Mouse (Mus musculus) layer of hippocampus, adult 11-12 months (tissue): ENCODE measurements around the gene Wwox.

Source experiments
- DNase-seq: peaks from one replicate; pipeline ENCODE4 v3.0.0; 2022; ENCODE audit warnings: low spot score

Gene Wwox

DNA sequence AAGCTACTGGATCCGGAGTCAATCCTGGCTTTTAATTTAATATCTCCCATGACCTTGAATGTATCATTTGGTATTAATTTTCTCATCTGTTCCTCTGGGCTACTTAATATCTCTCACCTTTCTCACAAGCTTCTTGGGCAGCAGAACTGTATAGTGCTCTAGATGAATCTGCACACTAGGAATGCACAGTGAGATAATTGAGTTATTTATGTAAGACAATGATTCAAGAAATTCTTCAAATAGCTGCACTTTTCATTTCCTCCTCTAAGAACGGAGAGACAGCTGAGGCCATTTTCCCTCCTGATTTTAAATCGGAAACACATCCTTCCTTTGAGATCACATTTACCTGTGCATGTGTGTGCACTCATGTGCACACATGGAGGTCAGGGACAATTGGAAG is 669.9 kb downstream of the Wwox start:
- no peak for DNase-seq

DNA sequence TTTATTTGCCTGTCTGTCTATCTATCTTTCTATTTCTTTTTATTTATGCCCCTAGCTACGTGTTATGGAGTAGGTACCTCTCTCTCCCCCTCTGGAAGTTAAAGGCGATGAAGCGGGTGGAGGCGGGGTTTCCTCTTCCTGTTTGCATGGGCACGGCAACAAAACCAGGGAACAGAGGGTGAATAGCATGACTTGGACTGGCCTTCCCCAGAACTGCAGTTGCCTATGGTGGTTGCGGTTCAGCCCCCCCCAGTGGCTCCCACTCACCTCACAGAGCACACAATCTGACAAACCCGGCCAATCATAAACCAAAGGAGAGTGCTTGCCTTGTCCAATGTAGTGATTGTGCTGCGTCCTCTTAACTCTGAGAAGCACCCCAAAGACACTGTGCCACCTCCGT is 671.0 kb downstream of the Wwox start:
- no peak for DNase-seq

DNA sequence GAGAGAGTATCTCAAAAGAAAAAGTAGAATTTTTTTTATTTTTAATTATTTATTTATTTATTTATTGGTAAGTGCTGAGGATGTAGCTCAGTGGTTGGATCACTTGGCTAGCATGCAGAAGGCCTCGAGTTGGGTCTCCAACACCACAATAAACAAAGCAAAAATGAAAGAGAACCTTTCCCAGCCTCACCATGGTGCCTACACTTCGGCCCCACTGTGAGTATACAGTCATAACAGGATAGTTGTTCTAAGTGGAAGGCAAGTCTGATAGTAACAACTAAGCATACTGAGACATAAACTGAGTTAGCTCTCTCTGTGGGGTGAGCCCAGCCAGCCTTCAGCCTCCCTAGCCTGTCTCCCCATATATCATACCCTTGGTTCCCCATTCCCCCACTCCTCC is 672.6 kb downstream of the Wwox start:
- DNase-seq = no peak

DNA sequence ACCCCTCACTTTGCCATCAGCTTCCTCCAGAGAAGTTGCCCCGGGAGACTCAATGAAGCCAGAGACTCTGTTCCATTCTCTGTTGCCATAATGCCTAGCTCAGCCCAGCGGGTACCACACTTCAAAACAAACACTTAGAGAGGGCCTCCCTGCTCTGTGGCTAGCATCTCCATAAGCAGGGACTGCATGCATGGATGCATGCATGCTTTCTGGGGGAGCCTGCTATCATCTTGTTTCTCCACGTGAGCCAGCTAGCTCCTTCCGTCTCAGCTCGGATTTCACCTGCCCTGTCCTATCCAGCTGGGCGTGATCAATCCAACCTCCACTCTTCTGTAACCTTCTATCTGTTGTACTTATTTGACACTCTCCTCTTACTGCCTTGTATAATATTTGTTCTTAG is 675.0 kb downstream of the Wwox start:
- DNase-seq = no peak

DNA sequence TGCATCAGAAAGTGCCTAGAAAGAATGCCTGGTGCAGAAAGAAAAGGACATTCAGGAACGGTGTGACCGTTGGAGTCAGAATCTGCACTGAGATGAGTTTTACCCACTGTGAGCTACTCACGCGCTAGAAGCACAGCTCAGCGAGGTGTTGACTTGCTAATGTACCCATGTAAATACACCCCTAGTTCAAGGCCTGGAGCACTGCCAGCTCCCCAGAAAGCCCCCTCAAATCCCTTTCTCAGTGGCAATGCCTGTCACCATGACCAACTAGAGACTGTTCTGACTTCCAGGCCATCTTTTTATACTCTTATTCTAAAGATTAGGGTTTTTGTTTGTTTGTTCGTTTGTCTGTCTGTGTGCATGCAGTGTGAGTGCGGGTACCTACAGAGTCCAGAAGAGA is 686.6 kb downstream of the Wwox start:
- no peak for DNase-seq

DNA sequence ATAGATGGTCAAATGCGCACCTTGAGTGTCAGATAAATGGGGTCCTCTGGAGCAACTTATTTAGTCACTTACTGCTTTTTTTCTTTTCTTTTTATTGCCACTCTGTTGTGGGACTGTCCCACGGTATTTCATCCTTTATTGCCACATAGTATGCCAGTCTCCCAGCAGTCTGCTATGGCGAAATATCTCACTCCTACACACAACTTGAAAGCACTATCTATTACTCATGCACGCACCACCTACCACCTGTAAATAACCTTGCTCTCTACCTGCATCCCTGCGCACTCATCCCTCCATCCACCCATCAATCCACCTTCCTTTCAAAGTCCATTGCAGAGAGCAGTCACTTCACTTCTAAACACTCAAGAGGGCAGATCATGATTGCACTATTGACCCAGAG is 687.2 kb downstream of the Wwox start:
- DNase-seq = no peak

DNA sequence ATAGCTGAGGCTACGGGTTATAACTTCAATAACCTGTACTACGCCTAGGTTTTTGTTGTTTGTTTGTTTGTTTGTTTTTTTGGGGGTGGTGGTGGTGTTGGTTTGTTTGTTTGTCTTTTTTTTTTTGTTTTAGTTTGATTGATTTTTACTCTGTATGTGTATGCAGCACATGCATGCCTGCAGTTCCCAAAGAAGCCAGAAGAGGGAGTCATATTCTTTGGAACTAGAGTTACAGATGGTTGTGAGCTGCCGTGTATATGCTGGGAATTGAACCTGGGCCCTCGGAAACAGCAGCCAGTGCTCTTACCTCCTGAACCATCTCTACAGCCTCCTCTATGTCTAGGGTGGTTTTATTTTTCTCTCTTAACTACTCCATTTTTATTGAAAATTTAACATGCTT is 689.9 kb downstream of the Wwox start:
- no peak for DNase-seq

DNA sequence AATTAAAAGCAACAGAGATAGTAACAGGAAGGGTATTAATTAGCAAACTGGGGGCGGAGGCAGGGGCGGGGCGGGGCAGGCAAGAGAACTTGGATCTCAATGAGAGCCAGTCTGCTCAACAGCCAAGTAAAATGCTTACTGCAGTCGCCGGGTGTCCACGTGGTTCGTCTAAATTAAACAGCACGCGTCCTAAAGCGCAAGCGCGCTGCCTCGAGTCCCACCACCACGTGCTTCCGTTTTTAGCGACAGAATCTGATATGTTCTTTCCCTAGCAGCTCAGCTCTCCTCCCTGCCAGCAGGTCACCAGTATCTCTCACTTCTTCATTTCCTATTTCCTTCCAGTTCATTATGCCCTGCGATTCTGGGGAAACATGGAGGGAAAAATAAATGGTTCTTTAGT is 693.7 kb downstream of the Wwox start:
- no peak for DNase-seq

DNA sequence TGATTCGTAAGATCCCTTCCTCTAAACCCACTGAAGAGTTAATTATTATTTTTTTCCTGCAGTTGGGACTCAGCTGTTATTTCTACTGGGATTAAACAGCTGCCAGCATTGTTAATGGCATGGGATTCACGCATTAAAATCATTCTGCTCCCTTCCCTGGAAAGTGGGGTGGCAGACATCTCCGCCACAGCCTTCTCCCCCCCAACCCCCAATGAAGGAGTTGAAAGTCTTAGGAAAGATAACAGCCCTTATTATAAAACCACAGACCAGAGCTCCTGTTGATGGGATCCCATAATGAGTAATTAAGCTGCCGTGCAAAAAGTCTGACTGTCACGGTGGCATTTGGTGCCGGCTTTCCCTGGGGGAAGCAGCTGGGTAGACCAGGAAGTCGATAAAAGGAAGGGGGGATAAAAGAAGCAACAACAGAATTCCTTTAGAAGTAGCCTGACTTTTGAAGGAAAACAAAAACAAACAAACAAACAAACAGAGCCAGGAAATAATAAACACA is 694.3 kb downstream of the Wwox start:
- no peak for DNase-seq

DNA sequence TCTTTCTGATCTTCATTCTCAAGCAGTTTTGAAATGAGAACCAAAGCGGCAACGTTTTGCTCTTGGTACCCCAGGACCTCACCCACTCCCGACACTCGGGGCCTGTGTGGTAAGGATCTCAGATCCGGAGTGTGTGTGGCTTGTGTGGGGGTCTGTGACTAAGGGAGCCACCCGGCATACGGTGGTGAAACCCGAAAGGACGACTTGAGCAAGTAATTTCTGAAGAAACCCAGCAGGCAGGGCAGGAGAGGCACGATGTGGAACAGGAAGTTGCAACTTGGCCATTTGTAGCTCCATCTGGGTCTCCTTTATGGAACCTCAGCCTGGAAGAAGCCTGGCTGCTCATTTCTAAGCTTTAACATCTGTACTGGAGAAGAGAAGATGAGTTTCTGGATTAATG is 697.4 kb downstream of the Wwox start:
- DNase-seq = no peak

DNA sequence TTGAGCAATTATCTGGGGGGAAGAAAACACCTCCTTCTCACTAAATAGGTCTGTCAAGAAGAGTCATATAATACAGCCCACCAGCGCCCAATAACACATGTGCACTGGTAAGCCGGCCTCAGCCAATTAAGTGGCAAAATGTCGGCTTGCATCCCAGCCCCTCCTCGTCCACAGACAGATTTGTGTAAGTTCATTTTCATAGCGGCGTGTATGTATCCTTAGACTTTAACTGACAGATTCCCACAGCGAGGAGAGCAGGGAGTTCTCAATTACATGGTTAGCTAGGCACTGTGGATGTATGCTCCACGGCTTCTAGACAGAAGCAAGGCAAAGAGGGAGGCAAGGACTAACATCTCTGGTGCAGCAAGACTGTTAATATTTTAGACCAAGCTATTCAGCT is 702.2 kb downstream of the Wwox start:
- no peak for DNase-seq

DNA sequence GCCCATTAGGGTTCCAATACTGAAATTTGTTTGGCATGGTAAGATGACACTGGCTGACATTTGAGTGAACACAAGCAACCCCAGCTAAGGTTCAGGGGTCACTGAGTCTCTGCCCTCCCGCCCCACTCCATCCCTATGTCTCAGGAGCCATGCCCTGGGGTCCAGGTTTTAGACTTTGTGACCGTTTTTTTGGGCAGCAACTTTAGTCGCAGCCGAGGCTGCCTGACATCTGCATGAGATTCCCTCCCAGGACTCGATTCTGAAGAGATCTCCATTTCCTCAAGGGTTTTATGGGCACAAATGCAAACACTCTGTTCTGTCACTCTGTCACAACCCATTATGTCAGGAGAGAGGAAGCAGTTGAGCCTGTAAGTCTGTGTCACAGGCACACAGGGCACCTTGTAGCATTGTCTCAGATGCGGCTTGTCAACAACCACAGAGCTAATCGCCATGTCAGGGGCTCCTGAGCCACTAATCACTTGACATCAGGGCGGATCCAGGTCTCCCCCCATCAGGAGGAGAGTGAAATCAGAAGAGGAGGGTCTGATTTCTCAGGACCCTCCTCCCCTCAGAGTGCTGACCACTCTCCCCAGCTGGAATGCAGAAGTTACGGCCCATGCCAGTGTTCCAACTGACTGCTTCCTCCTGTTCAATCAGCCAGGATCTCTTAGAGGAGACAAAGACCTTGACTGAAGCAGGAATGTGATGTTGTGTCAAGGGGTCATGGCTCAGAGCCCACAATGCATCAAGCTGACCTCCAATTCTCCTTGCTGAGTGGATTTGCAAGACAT is 704.3 kb downstream of the Wwox start:
- DNase-seq = no peak

DNA sequence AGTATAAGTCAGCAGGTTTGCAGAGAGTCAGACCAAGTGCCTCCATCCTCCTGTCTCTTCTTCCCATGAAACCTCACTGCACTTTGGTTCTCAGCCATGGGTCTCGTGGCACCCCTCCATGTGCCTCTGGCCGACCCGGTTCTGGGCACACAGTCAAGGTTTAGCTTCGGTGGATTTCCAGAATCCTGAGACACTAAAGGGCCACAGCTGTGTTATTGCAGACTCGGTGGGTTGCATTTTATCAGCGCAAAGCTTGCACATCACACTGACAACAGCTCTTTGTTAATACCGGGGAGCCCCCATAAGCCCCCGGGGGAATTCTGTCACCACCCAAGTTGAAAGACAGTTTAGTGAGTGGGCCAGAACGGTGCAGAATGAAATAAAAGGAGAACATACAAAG is 707.6 kb downstream of the Wwox start:
- DNase-seq = no peak

DNA sequence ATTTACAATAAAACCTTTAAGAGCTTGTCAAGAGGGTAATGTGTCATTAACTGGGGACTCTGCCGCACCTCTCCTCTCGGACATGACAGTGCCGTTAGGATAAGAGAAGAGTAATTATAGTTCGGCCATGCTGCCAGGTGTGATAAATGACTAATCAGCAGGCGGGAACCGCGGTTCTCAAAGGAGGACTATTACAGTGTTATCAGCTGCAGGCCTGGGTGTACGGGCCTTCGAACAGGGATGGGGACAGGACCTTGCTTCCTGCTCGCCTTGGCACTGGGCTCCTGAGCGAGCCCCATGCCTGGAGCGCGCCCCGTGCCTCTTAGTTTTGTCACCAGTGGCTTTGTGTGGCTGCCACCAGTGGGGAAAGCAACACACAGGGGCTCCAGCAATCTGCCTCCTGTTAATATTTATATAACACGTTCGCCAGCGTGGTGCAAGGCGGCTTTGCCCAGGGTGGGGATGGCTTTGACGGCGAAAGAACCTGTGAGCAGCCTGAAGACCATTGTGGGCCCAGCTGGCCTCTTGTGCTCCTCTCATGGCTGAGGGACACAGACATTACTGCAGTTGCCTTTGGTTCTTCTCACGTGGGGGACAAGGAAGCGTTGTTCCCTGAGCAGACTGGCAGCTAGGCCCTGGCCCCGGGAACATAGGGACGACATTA is 711.1 kb downstream of the Wwox start:
- DNase-seq = no peak

DNA sequence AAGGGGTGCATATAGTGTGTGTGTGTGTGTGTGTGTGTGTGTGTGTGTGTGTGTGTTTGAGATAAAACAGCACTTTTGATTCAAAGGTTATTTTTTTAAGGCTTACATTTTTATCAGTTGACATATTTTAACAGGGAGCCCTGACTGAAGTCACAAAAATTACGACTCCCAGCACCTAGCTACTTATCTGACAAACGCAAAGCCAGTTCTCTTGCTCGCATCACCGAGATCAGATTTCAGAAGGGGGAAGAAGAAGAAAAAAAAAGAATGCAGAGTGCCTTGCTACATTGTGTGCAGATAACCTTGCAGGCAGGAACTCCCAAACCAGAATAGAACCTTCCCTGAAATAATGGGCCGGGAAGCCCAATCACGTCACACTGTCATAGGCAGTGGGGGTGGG is 712.0 kb downstream of the Wwox start:
- DNase-seq = no peak

DNA sequence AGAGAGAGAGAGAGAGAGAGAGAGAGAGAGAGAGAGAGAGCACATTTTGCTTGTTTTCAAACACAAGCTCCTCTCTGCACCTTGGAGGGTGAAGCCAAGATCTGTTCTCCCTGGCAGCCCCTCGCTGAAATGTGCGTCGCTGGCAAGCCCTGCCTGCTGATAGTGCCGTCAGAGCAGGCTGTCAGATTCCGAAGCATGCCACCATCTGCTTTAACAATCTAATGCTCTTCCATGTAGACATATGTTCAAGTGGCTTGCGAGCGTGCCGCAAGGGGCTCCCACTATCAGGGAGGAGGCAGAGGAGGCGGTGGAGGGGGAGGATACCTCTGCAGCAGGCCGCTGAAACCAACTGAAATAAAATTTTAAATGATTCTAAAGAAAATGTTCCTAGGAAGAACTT is 714.6 kb downstream of the Wwox start:
- peak; percentile 48 for DNase-seq

DNA sequence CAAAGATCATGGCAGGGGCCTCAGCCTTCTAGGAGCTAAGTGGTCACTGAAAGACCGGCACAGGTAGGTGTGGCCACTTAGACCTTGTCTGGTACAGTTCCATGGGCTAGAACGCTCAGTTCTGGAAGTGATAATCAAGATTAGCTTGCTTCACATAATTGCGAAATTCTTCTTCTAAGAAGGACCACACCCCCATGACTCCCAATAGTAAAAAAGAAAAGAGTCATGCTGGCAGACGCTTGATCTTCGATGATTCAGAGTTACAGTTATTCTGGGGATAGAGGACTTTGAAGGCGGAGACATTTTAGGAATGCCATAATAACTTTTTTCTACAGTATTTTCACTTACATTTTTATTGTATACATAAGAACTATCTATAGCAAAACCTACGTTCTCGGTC is 716.7 kb downstream of the Wwox start:
- DNase-seq = no peak

DNA sequence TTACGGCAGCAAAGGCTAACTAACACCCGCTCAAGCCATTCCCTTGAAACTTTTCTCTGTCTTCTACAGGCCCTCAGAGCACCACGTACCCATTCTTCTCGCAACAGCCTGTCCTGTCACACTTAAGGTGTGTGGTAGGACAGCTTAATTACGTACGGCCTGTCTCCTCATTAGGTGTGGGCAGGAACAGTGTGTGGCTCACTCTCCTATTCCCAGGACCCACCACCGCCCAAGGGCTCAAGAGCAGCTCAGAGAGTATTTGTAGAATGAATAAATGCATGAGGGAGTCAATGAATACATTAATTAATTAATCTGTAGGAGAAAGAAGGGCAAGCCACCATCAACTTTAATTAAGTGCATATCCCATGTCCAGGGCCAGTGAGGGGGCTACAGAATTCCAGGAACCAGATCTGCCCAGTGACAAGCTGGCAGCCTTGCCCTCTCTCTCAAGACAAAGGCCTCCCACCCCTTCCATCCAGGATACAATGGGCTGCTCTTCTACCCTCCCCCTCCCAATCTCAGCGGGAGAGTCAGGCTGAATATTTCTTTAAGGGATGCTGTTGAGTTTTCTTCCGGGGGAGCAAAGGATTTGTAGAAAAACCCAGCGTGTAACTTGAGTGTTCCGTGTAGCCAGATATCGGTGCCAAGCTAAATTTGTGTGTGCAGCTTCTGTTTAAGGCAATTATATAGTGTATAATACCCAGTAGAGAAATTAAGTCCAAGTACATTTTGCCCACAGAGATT is 718.7 kb downstream of the Wwox start:
- no peak for DNase-seq

DNA sequence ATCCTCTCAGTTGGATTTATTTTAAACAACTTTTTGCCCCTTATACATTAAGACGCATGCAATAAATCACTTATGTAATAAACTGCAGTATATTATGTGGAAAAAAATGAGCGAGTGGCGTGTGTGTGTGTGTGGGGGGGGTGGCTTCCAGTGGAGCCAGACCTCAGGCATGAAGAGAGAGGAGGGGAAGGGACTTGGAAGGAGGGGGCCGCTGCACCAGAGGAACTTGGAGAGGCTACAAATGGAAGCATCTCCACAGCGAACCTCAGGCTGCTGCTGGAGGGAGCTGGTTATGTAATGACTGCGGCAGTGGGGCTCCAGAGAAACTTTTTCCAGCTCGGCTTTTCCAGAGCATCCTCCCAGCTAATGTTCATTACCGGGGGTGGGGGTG is 719.3 kb downstream of the Wwox start:
- DNase-seq = no peak

DNA sequence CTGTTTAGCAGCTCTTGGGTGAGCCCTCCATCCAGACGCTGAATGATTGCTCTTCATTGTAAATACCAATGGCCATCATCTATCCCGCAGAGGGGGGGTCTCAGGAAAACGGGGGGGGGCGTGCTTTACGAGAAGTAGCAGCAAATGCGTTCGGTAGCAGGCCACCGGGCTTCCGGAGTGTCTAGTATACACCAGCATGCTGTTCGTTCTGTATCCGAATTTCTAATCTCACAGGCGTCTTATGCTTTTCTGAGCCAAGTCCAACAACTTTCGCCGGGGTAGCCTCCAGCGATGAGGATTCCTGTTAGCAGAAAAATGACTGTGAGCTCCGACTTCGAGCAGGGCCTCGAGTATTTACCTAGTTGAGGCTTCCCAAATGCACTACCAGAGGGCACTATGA is 719.8 kb downstream of the Wwox start:
- DNase-seq = no peak

DNA sequence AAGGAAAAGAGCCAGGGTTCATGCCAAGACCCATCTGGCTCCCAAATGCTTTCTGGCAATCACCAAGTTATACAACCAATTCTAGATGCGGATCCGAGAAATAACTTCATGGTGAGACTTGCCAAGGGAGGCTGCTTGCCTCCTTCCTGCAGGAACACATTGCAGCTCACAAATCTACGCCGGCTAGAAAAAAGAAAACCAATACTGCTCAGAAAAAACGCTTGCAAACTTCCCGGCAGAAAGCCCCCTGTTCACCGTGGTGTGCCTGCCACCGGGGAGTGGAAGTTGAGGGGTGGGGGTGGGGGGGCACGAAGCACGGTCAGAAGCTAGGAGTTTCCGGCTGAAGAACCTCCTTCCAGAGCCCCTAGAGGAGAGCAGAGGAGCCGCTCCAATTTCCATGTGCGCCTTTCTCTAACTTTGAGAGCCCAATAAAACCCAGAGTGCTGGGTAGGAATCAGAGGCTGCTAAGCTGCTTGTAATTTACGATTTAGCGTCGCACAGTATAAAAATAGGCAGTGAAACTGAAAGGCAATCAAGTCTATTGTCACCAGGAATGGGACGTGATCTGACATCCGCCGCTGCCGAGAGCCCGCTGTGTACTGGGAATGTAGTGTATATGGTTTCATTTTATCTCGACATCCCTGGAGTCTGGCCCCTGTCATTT is 720.4 kb downstream of the Wwox start:
- DNase-seq = peak; percentile 30

DNA sequence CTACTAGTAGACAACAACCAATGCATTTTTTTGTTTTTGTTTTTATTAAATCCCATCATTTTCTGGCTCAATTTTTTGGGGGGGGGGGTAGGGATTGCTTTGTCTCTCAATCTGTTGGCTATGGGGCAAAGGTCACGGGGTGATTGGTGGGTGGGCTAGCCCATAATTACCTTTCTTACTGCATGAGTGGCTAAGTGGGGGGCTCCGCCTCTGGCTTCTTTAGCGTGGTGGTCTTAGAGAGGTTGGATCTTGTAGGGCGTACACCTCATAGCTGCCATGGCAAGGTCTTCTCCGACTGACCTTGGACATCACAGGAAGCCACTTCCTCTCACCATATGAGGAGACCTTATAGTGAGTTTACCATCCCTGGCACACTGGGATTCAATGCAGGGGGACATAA is 721.0 kb downstream of the Wwox start:
- DNase-seq = no peak

DNA sequence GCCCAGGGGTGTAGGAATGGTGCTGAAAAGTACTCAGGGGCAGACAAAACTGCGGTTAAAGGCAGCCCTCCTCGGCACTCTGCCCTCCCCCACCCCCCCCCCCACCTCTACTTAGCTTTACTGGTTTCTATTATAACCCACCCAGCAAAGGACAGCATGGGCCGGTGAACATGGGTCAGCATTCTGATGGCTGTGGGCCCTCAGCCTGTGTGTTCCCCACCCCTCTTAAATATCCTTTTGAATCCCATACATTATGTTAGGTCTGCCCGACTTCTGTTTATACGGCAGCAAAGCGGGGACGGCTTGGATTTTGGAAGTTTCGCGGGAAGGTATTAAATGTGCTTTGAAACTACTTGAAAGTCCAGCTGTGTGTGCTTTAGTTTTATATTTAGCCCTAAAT is 722.1 kb downstream of the Wwox start:
- no peak for DNase-seq
